Mouse (Mus musculus) embryonic facial prominence, embryonic 11.5 days (tissue): ENCODE data around the gene Tubb4b. TPM values are rescaled to one million over a fixed set of nuclear protein-coding genes. Genes with fewer than 3 reads are reported as not detected.

ENCODE experiments used
- ATAC-seq: fragments of 200-750 bp; cut with Nextera tagmentation; replicated peaks from 2 replicates; pipeline ENCODE4 v1.8.0; 2017; ENCODE audit warnings: low read depth; ENCODE audit not compliant: insufficient number of reproducible peaks, low FRiP score, low TSS enrichment
- DNase-seq: peaks from one replicate; pipeline ENCODE4 v3.0.0-alpha.2; 2015; ENCODE audit warnings: low spot score
- H3K27ac ChIP-seq: fragments of 300-500 bp; sonication (generic); replicated peaks from 2 replicates; pipeline ENCODE4 v1.5.1; 2014; ENCODE audit warnings: mild to moderate bottlenecking, low read depth, low read length, control low read depth
- H3K27me3 ChIP-seq: fragments of 300-500 bp; sonication (generic); 2 replicates; pipeline ENCODE4 v1.6.1; 2014; ENCODE audit warnings: mild to moderate bottlenecking, low read length, moderate library complexity, mixed read lengths; ENCODE audit not compliant: control insufficient read depth, insufficient read depth
- H3K36me3 ChIP-seq: fragments of 300-500 bp; sonication (generic); replicated peaks from 2 replicates; pipeline ENCODE4 v1.6.1; 2014; ENCODE audit warnings: low read depth, mild to moderate bottlenecking, low read length, moderate library complexity, mixed read lengths; ENCODE audit not compliant: control insufficient read depth, insufficient read depth
- H3K4me1 ChIP-seq: fragments of 300-500 bp; sonication (generic); 2 replicates; pipeline ENCODE4 v1.6.1; 2014; ENCODE audit warnings: low read length, mixed read lengths; ENCODE audit not compliant: control insufficient read depth, insufficient read depth
- H3K4me2 ChIP-seq: fragments of 300-500 bp; sonication (generic); 2 replicates; pipeline ENCODE4 v1.6.1; 2014; ENCODE audit warnings: low read depth, mild to moderate bottlenecking, control low read depth, low read length, moderate library complexity
- H3K4me3 ChIP-seq: fragments of 300-500 bp; sonication (generic); 2 replicates; pipeline ENCODE4 v1.5.1; 2014; ENCODE audit warnings: low read depth, low read length, control low read depth
- H3K9ac ChIP-seq: fragments of 300-500 bp; sonication (generic); replicated peaks from 2 replicates; pipeline ENCODE4 v1.6.1; 2014; ENCODE audit warnings: mild to moderate bottlenecking, control low read depth, low read length
- H3K9me3 ChIP-seq: fragments of 300-500 bp; sonication (generic); replicated peaks from 2 replicates; pipeline ENCODE4 v1.6.1; 2016; ENCODE audit warnings: mild to moderate bottlenecking, low read length, inconsistent platforms, mixed read lengths; ENCODE audit not compliant: control insufficient read depth
- WGBS: fragments of 180-500 bp; shearing (Covaris S2); extraction: QIAGEN DNeasy Blood & Tissue Kit; methylation state at CpG from one replicate; pipeline ENCODE4 v1.1.7; 2014; 5-methylcytosine and 5-hydroxymethylcytosine counted together
- polyA plus RNA-seq: library from polyadenylated mRNA; unstranded; fragments of >200 nt; fragmentation: Nextera tagmentation; extraction: Ambion mirVana; gene quantifications from 2 replicates; pipeline ENCODE4 v1.2.1, GENCODE M21; 2014

Gene Tubb4b
- polyA plus RNA-seq, 1 experiment from 2014 or later: 456 TPM

DNA sequence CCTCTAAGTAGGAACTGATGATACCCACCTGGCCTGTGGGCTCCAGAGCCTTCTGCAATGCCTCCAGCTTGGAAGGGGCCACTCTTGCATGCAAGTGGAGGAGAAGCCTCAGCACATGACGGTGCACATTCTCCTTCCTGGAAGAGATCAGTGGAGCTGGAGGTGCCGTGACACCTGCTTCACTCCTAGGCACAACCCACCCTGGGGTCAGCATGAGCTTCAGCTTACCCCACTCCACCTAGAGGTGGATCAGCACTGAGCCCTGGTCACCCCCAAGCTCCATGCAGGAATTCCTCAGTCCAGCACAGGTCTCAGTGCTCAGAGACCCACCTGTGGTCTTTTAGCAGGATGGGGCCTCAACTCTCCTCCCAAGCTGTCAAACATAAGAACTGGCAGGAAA lies 23.9 kb downstream of the Tubb4b start:
- no peak for ATAC-seq
- Histone ChIP-seq H3K4me1 (no peaks in the 10 kb centered on the region), H3K36me3 (peaks cover 14% of the 10 kb centered on the region), H3K4me2 (no peak overlapping the region), H3K9ac (no peak overlapping the region), H3K9me3 (no peaks in the 10 kb centered on the region), H3K27me3 (peaks cover 7% of the 10 kb centered on the region), H3K27ac (no peak overlapping the region), H3K4me3 (no peak overlapping the region)
- 96% methylated on average over 2 of the region's 2 CpGs for WGBS
- no peak for DNase-seq

DNA sequence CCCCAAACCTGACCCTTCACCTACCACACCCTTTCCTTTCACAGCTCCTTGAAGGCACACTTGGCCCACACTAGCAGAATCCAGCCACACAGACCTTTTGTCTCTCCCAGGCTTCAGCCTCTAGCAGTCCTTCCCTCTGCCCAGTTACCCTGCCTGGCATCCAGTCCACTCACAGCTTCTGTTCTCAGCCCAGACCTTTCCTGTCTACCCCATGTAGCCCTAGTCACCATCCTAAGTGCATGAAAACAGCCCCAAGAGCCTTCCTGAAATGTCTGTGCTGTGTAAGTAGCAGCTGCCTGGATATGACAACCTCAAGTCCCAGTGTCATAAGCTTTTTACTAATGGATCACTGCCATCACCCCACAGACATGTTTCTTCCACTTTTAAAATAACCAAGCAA lies 26.6 kb downstream of the Tubb4b start:
- H3K9ac ChIP-seq: no peak overlapping the region
- no peak overlapping the region for H3K4me3 ChIP-seq
- H3K27ac ChIP-seq: no peak overlapping the region
- peaks cover 7% of the 10 kb centered on the region for H3K36me3 ChIP-seq
- no peak overlapping the region for H3K4me2 ChIP-seq
- H3K9me3 ChIP-seq: no peaks in the 10 kb centered on the region
- DNase-seq (no peak), ATAC-seq (no peak)
- peaks cover 18% of the 10 kb centered on the region for H3K27me3 ChIP-seq
- H3K4me1 ChIP-seq: no peaks in the 10 kb centered on the region; the same call in none of the 2 replicates

DNA sequence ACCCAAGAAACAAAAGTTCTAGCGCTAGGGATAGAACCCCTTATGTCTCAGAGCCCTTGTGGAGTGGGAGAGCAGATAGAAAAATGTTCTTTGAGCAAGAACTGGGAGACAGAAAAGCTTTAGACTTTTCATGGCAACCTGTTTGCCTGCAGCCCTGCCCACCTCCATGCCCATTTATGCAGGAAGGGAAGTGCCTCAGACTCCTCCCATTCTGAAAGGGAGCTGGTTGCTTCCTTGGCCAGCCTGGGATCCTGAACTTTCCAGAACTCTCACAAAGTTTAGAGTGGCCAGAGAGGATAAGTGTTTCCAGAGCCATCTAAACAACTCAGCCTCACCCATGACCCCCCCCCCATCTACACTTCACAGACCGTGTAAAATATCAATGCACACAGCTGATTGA lies 27.3 kb downstream of the Tubb4b start:
- no peak overlapping the region for H3K4me3 ChIP-seq
- H3K27me3 ChIP-seq: peaks cover 18% of the 10 kb centered on the region
- no peak overlapping the region for H3K4me2 ChIP-seq
- peaks cover 4% of the 10 kb centered on the region for H3K36me3 ChIP-seq
- H3K9me3 ChIP-seq: no peaks in the 10 kb centered on the region
- DNase-seq (no peak), ATAC-seq (no peak)
- no peak overlapping the region for H3K9ac ChIP-seq
- H3K27ac ChIP-seq: no peak overlapping the region
- 20% methylated on average over 2 of the region's 2 CpGs for WGBS
- no peaks in the 10 kb centered on the region; the same call in none of the 2 replicates for H3K4me1 ChIP-seq

GRCm38 (mm10) chr2:25196172-25196954 lies 28.1 kb downstream of the Tubb4b start, which contains the start of gene Tor4a:
Gene Tor4a (minus strand): TSS chr2:25196886.
- peaks cover 4% of the 10 kb centered on the region for H3K36me3 ChIP-seq
- no peak for ATAC-seq
- no peak within 1 kb of the TSS for H3K27ac ChIP-seq
- peak within 1 kb of the TSS; percentile 25 for H3K4me2 ChIP-seq
- no peaks in the 10 kb centered on the region for H3K9me3 ChIP-seq
- 0 out of 2 replicates have a peak within 1 kb of the TSS, but pooled peaks have one; percentile 6 for H3K4me3 ChIP-seq
- no peak within 1 kb of the TSS; the same call in 1 of the 2 replicates for H3K9ac ChIP-seq
- H3K27me3 ChIP-seq: peaks cover 18% of the 10 kb centered on the region
- H3K4me1 ChIP-seq: no peaks in the 10 kb centered on the region; the same call in none of the 2 replicates
- DNase-seq: peak; percentile 29
- WGBS: 12% methylated on average over 8 of the region's 8 CpGs

DNA sequence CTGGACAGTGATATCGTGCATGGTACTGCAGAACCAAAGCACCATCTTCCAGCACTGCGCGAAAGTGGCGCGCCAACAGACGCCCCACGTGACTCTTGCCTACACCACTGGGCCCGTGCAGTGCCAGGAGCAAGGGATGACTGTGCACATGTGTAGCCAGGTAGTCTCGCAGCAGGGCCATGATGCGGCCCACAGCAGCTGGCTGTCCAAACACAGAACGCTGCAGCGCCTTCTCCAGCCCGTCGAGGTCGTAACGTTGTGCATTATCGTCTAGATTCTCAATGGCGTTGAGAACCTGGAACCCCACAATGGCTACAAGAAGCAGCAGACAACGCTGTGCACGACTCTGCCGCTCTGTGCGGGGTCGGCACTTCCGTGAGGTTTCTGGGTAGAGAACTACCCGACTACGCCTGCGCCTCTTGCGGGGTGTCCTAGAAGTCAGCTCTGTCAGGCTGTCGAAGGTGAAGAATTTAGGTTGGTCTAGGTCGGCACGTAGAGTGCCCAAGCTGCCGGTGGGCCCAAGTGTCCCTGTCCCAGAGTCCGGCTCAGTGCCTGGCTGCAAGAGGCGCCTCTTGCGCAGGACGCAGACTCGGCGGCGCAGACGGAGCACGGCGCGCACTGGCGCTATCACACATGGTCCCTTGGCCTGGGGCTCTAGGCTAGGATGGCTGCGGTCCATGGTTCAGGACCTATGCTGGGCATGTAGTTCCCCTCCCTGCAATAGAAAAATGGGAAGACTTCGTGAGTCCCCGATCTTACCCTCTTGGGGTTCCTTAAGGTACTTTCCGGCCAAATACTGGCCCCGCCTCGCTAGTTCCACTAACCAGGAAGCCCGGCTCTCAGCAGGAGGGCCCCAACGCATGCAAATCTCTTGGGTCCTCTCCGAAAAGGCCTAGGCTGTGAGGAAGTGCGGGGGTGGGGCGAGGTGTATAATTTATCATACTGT lies 29.0 kb downstream of the Tubb4b start:
- ATAC-seq (no peak), DNase-seq (no peak)
- H3K36me3 ChIP-seq: peaks cover 4% of the 10 kb centered on the region; the same call in 1 of the 2 replicates
- H3K4me3 ChIP-seq: 0 out of 2 replicates have a peak overlapping the region, but pooled peaks have one; percentile 6
- WGBS: 18% methylated on average over 55 of the region's 55 CpGs
- H3K4me2 ChIP-seq: peak overlapping the region; percentile 25
- H3K9ac ChIP-seq: no peak overlapping the region; the same call in 1 of the 2 replicates
- no peaks in the 10 kb centered on the region for H3K9me3 ChIP-seq
- no peaks in the 10 kb centered on the region; the same call in none of the 2 replicates for H3K4me1 ChIP-seq
- H3K27me3 ChIP-seq: peaks cover 18% of the 10 kb centered on the region
- no peak overlapping the region for H3K27ac ChIP-seq

GRCm38 (mm10) chr2:25194486-25195171 lies 29.9 kb downstream of the Tubb4b start:
- Histone ChIP-seq H3K9me3 (no peaks in the 10 kb centered on the region), H3K4me2 (no peak overlapping the region), H3K36me3 (no peaks in the 10 kb centered on the region), H3K27me3 (peaks cover 18% of the 10 kb centered on the region), H3K4me3 (no peak overlapping the region), H3K9ac (no peak overlapping the region), H3K4me1 (no peaks in the 10 kb centered on the region; the same call in none of the 2 replicates), H3K27ac (no peak overlapping the region)
- DNase-seq (no peak), ATAC-seq (no peak)
- 82% methylated on average over 17 of the region's 17 CpGs for WGBS

DNA sequence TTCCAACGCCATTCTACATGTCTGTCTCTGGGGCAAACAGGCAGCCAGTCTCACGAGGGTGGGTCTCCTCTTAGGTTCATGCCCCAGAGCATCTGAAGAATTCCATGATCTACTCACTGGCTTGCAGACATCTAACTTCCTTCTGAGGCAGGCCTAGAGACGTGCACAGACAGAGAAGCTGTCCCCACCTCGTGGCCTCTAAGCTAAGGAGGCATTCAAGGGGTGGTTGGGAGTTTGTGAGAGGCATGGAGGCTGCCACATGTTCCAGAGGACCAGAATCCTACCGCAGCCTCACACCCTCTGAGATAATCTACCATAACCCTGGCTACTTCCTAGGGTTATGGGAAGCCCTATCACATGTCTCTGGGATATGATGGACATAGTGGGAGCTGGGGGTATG lies 30.5 kb downstream of the Tubb4b start:
- Histone ChIP-seq H3K36me3 (no peaks in the 10 kb centered on the region), H3K4me2 (no peak overlapping the region), H3K9ac (no peak overlapping the region), H3K4me3 (no peak overlapping the region), H3K9me3 (no peaks in the 10 kb centered on the region), H3K4me1 (no peaks in the 10 kb centered on the region; the same call in none of the 2 replicates), H3K27me3 (peaks cover 18% of the 10 kb centered on the region), H3K27ac (no peak overlapping the region)
- ATAC-seq: no peak
- WGBS: 77% methylated on average over 5 of the region's 5 CpGs
- DNase-seq: no peak
